Mouse (Mus musculus) urinary bladder, postnatal 14 days (tissue): ENCODE results near the gene Palld.

Experiments used
- DNase-seq: peaks from one replicate; pipeline ENCODE4 v3.0.0; 2021; ENCODE audit warnings: low spot score

Gene Palld

GRCm38 (mm10) chr8:61628938-61629630 is 273.4 kb downstream of the Palld start:
- no peak for DNase-seq

GRCm38 (mm10) chr8:61626246-61626952 is 276.1 kb downstream of the Palld start:
- no peak for DNase-seq

- DNase-seq, result no peak
Measured at GRCm38 (mm10) chr8:61625656-61626210, 276.8 kb downstream of the Palld start.

GRCm38 (mm10) chr8:61623485-61624417 is 278.7 kb downstream of the Palld start:
- DNase-seq, result no peak

GRCm38 (mm10) chr8:61621300-61621699 is 281.2 kb downstream of the Palld start:
- no peak for DNase-seq

- no peak for DNase-seq
Measured at GRCm38 (mm10) chr8:61617651-61618050, 284.8 kb downstream of the Palld start.

GRCm38 (mm10) chr8:61617049-61617448 is 285.4 kb downstream of the Palld start:
- no peak for DNase-seq

GRCm38 (mm10) chr8:61615711-61616697 is 286.5 kb downstream of the Palld start:
- no peak for DNase-seq

GRCm38 (mm10) chr8:61611741-61612140 is 290.7 kb downstream of the Palld start:
- no peak for DNase-seq

- DNase-seq, result no peak
Measured at GRCm38 (mm10) chr8:61611077-61611476, 291.4 kb downstream of the Palld start.

- no peak for DNase-seq
Measured at GRCm38 (mm10) chr8:61610546-61610945, 291.9 kb downstream of the Palld start.

GRCm38 (mm10) chr8:61607463-61607813 is 295.1 kb downstream of the Palld start:
- DNase-seq, result no peak

- peak; percentile 86 for DNase-seq
Measured at GRCm38 (mm10) chr8:61606795-61607462, 295.6 kb downstream of the Palld start.

GRCm38 (mm10) chr8:61604871-61605270 is 297.6 kb downstream of the Palld start:
- no peak for DNase-seq

GRCm38 (mm10) chr8:61596889-61597288 is 305.6 kb downstream of the Palld start:
- DNase-seq, result no peak

GRCm38 (mm10) chr8:61591446-61591845 is 311.0 kb downstream of the Palld start:
- no peak for DNase-seq

- DNase-seq, result peak; percentile 92
Measured at GRCm38 (mm10) chr8:61590551-61591431, 311.7 kb downstream of the Palld start.

- no peak for DNase-seq
Measured at GRCm38 (mm10) chr8:61589972-61590391, 312.5 kb downstream of the Palld start.

GRCm38 (mm10) chr8:61588336-61588735 is 314.2 kb downstream of the Palld start:
- no peak for DNase-seq
